Mouse (Mus musculus) kidney, adult 10 weeks (tissue): ENCODE results near the gene Prkab1. TPM values are rescaled to one million over a fixed set of nuclear protein-coding genes. Genes with fewer than 3 reads are reported as not detected.

Experiments used
- polyA plus RNA-seq: library from polyadenylated mRNA; stranded (reverse); fragments of 350-450 nt; fragmentation: Illumina TruSeq; extraction: RNeasy Lipid Tissue Mini Kit (QIAGEN cat#74804); gene quantifications from one replicate; pipeline ENCODE4 v1.2.3, GENCODE M21; 2014; ENCODE audit warnings: low read depth, low replicate concordance

Prkab1 gene
- 17.1 TPM for polyA plus RNA-seq

DNA sequence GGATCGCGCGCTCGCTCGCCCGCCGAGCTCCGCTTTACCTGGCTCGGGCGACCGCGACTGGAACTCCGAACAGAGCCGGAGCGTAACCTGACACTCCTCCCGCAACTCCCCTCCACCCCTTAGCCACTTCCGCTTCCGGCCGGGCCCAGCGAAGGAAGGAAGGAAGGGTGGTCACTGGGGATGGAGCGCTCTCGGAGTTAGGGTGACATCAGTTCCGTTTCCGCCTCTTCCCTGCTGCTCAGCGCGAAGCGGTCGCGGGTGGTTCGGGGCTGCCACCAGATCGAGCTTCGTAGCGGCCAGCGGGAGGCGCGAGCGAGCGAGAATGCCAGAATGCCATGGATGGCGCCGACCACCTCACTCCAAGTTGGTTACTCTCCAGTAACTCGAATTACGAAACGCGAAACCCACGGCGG is at the start of gene Prkab1:
Gene Prkab1 (minus strand): TSS at position 182 of the 413 bp plus-strand sequence.

Other genes starting within 250 kb of the Prkab1 start
- 1.1 TPM for gene Cit, start 179.2 kb downstream of the Prkab1 start, polyA plus RNA-seq
- gene Tmem233, start 58.7 kb upstream of the Prkab1 start, polyA plus RNA-seq, result not detected